Mouse (Mus musculus) thymus, postnatal 10 days (tissue): ENCODE measurements at regions not wholly inside any gene's neighbourhood (a gene's known extent, or its start where the extent isn't known, plus 50 kb on each side); places are given as distances from the start of the nearest gene placed in this dataset.
A peak's percentile ranks its signal among the peaks of the same experiment; 100 is the strongest.

Source experiments
- DNase-seq, 2 experiments: peaks; one replicate each; pipeline ENCODE4 v3.0.0; 2021; ENCODE audit warnings: low spot score in 2 of 2

GRCm38 (mm10) chr9:113601451-113601850 is 106.6 kb downstream of the Pdcd6ip start:
- no peak for DNase-seq

DNA sequence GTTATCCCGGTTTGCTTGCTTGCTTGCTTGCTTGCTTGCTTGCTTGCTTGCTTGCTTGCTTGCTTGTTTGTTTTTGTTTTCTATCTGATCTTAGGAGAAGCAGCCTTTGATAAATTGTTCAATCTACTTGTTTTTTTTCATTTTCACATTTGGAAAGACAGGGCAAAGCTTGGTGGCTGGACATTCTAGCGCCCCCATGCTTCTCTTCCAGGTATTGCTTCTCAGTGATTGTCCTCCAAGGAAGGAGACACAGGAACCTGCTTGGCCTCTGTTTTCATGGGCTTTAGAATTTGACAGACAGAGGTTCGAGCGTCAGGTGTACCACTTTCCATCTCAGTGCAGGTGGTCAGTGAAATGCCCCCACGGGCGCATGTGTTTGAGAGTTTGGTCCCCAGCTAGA is 120.8 kb downstream of the Pdcd6ip start:
- no peak for DNase-seq

DNA sequence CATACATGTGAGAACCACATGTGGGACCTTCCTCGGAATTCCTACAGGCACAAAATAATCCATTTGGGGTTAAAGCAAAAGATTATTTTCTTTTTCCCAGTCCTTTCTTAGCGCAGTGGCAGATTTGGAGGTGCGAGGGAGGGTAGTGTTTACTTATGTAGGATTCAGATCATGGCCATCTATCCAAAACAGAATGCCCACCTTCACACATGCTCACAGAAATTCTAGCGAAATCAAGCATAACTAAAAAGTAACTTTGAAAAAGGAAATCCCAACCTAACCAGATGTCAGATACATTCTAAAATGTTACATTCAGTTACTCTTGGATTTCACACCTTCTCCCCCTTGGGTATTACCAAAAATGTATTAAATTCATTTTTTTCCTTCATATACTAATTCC is 121.6 kb downstream of the Pdcd6ip start:
- DNase-seq: no peak

DNA sequence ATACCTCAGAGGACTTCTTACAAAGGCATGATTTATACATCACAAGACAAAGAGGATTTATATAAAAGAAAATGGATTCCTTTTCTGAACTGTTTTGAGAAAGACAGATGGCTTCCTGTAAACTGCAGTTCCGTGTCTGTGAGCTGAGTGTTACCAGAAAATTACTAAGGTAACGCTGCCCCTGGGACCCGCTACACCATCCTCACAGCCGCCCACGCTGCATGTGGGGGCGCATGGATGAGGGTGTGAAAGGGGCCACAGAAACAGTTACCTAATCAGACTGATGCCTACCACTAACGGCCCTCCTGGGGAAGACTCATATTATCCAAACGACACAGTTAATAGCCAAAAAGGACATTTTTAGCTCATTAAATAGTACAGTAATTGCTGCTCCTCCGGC is 129.8 kb downstream of the Pdcd6ip start:
- DNase-seq: no peak

- DNase-seq: no peak
Observed at GRCm38 (mm10) chr9:113568849-113569248, 139.2 kb downstream of the Pdcd6ip start.

- no peak for DNase-seq
Observed at GRCm38 (mm10) chr9:113567705-113568104, 140.4 kb downstream of the Pdcd6ip start.

GRCm38 (mm10) chr9:113566620-113567019 is 141.4 kb downstream of the Pdcd6ip start:
- DNase-seq: no peak

- no peak for DNase-seq
Observed at GRCm38 (mm10) chr9:113553911-113554310, 154.1 kb downstream of the Pdcd6ip start.

GRCm38 (mm10) chr9:113547458-113547857 is 160.6 kb downstream of the Pdcd6ip start:
- no peak for DNase-seq

- peak in 1 of 2 experiments; percentile 8 for DNase-seq
Observed at GRCm38 (mm10) chr9:113528586-113528985, 179.5 kb downstream of the Pdcd6ip start.

DNA sequence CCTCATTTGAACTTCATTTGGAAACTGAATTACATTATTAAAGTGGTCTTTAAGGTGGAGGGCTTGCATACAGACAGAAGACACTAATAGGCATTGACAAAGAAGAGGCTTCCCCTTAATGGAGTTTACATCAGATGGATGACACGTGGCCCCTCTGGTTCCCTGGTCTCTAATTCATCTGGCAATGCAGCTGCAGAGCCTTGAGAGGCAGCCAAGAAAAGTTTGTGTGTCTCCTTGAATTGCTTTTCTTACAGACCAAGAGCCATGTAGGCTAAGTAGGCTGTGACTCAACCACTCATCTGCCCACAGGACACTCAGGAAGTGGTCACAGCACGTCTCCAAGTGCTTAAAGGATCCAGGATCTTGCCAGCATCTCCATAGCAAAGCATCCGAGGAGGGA is 183.8 kb downstream of the Pdcd6ip start:
- DNase-seq: no peak

DNA sequence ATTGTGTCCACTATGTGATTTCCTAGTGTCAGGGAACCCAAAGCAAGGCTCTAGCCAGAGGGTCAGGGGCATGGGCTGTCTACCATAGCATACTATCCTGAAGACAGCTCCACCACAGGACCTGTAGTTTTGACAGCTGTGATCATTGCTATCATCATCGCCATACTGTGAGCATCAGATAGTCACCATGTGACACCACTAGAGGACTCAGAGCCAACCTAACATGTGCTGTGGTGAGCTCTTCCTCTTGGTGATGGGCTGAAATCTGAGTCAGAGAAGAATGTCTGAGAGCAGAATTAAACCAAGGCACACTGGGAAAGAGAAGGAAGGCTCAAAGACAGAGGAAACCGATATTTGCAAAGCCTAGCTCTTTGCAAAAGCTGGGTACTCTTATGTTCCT is 184.9 kb downstream of the Pdcd6ip start:
- no peak for DNase-seq

DNA sequence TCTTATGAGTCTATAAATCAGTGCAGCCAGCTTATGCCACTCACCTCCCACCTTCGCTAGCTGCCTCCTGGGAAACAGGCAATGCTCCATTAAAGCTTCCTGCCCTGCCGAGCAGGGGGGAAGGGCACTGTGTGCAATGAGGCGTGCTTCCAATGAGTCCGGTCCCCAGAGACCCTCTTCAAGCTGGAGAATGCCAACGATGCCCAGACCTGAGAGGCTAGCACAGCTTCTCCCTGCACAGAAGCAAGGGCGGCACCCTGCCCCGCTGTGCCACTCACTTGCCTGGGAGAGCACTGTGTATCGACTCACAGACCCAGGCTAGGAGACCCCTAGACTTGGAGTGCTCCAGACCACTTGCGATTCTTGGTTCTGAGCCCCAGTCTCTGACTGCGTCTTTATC is 188.3 kb downstream of the Pdcd6ip start:
- DNase-seq: no peak

- DNase-seq: no peak
Observed at GRCm38 (mm10) chr9:113518482-113518881, 189.6 kb downstream of the Pdcd6ip start.

DNA sequence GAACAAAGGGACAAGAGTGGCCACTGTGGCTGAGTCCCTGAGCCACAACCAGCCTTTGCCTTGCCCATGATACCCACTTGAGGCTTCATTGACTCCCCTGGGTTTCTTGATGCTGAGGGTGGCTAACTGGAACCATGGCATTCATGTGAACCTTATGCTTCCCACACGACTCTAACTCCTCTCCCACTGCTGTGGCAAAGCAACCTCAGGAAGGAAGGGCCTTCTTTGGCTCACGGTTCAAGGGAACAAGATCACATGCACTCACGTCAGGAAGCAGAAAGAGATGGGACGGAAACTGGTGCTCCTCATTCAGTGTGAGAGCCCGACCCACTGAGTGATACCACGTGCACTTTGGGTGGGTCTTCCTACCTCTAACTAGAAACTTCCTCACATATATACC is 190.3 kb downstream of the Pdcd6ip start:
- no peak for DNase-seq

- no peak for DNase-seq
Observed at GRCm38 (mm10) chr9:113515703-113516020, 192.4 kb downstream of the Pdcd6ip start.

GRCm38 (mm10) chr9:113514846-113515702 is 193.0 kb downstream of the Pdcd6ip start:
- DNase-seq: no peak

GRCm38 (mm10) chr9:113511302-113511701 is 196.8 kb downstream of the Pdcd6ip start:
- DNase-seq: no peak

GRCm38 (mm10) chr9:113509368-113509767 is 198.7 kb downstream of the Pdcd6ip start:
- DNase-seq: no peak

GRCm38 (mm10) chr9:113508821-113509220 is 199.2 kb downstream of the Pdcd6ip start:
- no peak for DNase-seq

GRCm38 (mm10) chr9:113507561-113508460 is 200.2 kb downstream of the Pdcd6ip start:
- DNase-seq: no peak

- DNase-seq: no peak
Observed at GRCm38 (mm10) chr9:113499246-113499645, 208.8 kb downstream of the Pdcd6ip start.
